Mouse (Mus musculus) lung, postnatal 0 days (tissue): ENCODE data around the gene B3gnt6. TPM values are rescaled to one million over a fixed set of nuclear protein-coding genes. Genes with fewer than 3 reads are reported as not detected.

Experiments
- ATAC-seq: fragments of 200-750 bp; cut with Nextera tagmentation; 2 replicates; pipeline ENCODE4 v1.8.0; 2017; ENCODE audit warnings: moderate library complexity
- DNase-seq: peaks from one replicate; pipeline ENCODE4 v3.0.0-alpha.2; 2016; ENCODE audit warnings: low spot score
- H3K27ac ChIP-seq: fragments of 300-500 bp; sonication (generic); 2 replicates; pipeline ENCODE4 v1.5.1; 2014; ENCODE audit warnings: antibody characterized with exemption, mild to moderate bottlenecking, low read length, mixed read lengths
- H3K27me3 ChIP-seq: fragments of 300-500 bp; sonication (generic); replicated peaks from 2 replicates; pipeline ENCODE4 v1.6.1; 2014; ENCODE audit warnings: low read length, mixed read lengths; ENCODE audit not compliant: insufficient read depth
- H3K36me3 ChIP-seq: fragments of 300-500 bp; sonication (generic); 2 replicates; pipeline ENCODE4 v1.6.1; 2014; ENCODE audit warnings: low read length, mixed read lengths; ENCODE audit not compliant: insufficient read depth
- H3K4me1 ChIP-seq: fragments of 300-500 bp; sonication (generic); 2 replicates; pipeline ENCODE4 v1.6.1; 2014; ENCODE audit warnings: antibody characterized with exemption, low read depth, low read length, mixed read lengths; ENCODE audit not compliant: insufficient read depth
- H3K4me2 ChIP-seq: fragments of 300-500 bp; sonication (generic); replicated peaks from 2 replicates; pipeline ENCODE4 v1.6.1; 2014; ENCODE audit warnings: low read depth, mild to moderate bottlenecking, low read length, moderate library complexity, mixed read lengths
- H3K4me3 ChIP-seq: fragments of 300-500 bp; sonication (generic); 2 replicates; pipeline ENCODE4 v1.5.1; 2014; ENCODE audit warnings: low read depth, low read length
- H3K9ac ChIP-seq: fragments of 300-500 bp; sonication (generic); replicated peaks from 2 replicates; pipeline ENCODE4 v1.6.1; 2014; ENCODE audit warnings: low read depth, mild to moderate bottlenecking
- H3K9me3 ChIP-seq: fragments of 300-500 bp; sonication (generic); 2 replicates; pipeline ENCODE4 v1.6.1; 2016; ENCODE audit warnings: low read length, mixed read lengths
- CTCF ChIP-seq: IDR thresholded peaks from 2 replicates; pipeline ENCODE4 v1.5.1; 2016; ENCODE audit warnings: antibody characterized with exemption, mild to moderate bottlenecking
- EP300 ChIP-seq: IDR thresholded peaks from 2 replicates; pipeline ENCODE4 v1.6.1; 2016; ENCODE audit warnings: antibody characterized with exemption, mild to moderate bottlenecking, control low read depth
- WGBS: fragments of 180-500 bp; shearing (Covaris S2); extraction: QIAGEN DNeasy Blood & Tissue Kit; methylation state at CpG from one replicate; pipeline ENCODE4 v1.1.7; 2014; 5-methylcytosine and 5-hydroxymethylcytosine counted together
- polyA plus RNA-seq: library from polyadenylated mRNA; unstranded; fragments of >200 nt; fragmentation: Nextera tagmentation; extraction: Ambion mirVana; gene quantifications from 2 replicates; pipeline ENCODE4 v1.2.1, GENCODE M21; 2015

B3gnt6 gene
- polyA plus RNA-seq, 1 experiment from 2014 or later, result 0.23 TPM

GRCm38 (mm10) chr7:98178560-98179231 lies 20.6 kb downstream of the B3gnt6 start:
- H3K4me1 ChIP-seq, result peaks cover 8% of the 10 kb centered on the region
- no peaks in the 10 kb centered on the region for H3K27me3 ChIP-seq
- H3K4me2 ChIP-seq, result peak overlapping the region; percentile 88
- DNase-seq (no peak), ATAC-seq (peak; percentile 16)
- TF ChIP-seq EP300 (no peak), CTCF (no peak)
- H3K9ac ChIP-seq, result peak overlapping the region; percentile 46; the same call in 1 of the 2 replicates
- H3K9me3 ChIP-seq, result no peaks in the 10 kb centered on the region
- peak overlapping the region; percentile 79 for H3K4me3 ChIP-seq
- no peaks in the 10 kb centered on the region for H3K36me3 ChIP-seq
- WGBS, result 71% methylated on average over 5 of the region's 5 CpGs
- H3K27ac ChIP-seq, result peak overlapping the region; percentile 61

- TF ChIP-seq CTCF (peak; percentile 82), EP300 (no peak)
- no peaks in the 10 kb centered on the region for H3K36me3 ChIP-seq
- peak within 1 kb of the TSS; percentile 88 for H3K4me2 ChIP-seq
- H3K9me3 ChIP-seq, result no peaks in the 10 kb centered on the region
- peak within 1 kb of the TSS; percentile 61 for H3K27ac ChIP-seq
- no peaks in the 10 kb centered on the region for H3K27me3 ChIP-seq
- 1% methylated on average over 33 of the region's 44 CpGs for WGBS
- peaks cover 8% of the 10 kb centered on the region for H3K4me1 ChIP-seq
- peak within 1 kb of the TSS; percentile 79 for H3K4me3 ChIP-seq
- peak within 1 kb of the TSS; percentile 48 for H3K9ac ChIP-seq
- peak; percentile 93 for ATAC-seq
- peak; percentile 84 for DNase-seq
Measured at GRCm38 (mm10) chr7:98177929-98178559, 21.2 kb downstream of the B3gnt6 start, which contains the start of gene Capn5. TSS of gene Capn5 (minus strand) at chr7:98178274.

- TF ChIP-seq EP300, result no peak
- TF ChIP-seq CTCF, result no peak
- ATAC-seq (no peak), DNase-seq (no peak)
- Histone ChIP-seq H3K27me3 (no peaks in the 10 kb centered on the region), H3K36me3 (no peaks in the 10 kb centered on the region), H3K4me3 (peak overlapping the region; percentile 79), H3K9me3 (no peaks in the 10 kb centered on the region), H3K9ac (peak overlapping the region; percentile 48), H3K4me2 (peak overlapping the region; percentile 88), H3K4me1 (peaks cover 8% of the 10 kb centered on the region), H3K27ac (no peak overlapping the region)
- 4% methylated on average over 6 of the region's 9 CpGs for WGBS
Measured at GRCm38 (mm10) chr7:98177566-98177928, 21.7 kb downstream of the B3gnt6 start.

GRCm38 (mm10) chr7:98177071-98177485 lies 22.2 kb downstream of the B3gnt6 start:
- no peak overlapping the region for H3K4me3 ChIP-seq
- H3K9ac ChIP-seq, result no peak overlapping the region
- DNase-seq (no peak), ATAC-seq (no peak)
- peaks cover 8% of the 10 kb centered on the region for H3K4me1 ChIP-seq
- no peak overlapping the region for H3K27ac ChIP-seq
- H3K27me3 ChIP-seq, result no peaks in the 10 kb centered on the region
- 53% methylated on average over 2 of the region's 2 CpGs for WGBS
- no peaks in the 10 kb centered on the region for H3K36me3 ChIP-seq
- TF ChIP-seq CTCF (no peak), EP300 (no peak)
- H3K9me3 ChIP-seq, result no peaks in the 10 kb centered on the region
- H3K4me2 ChIP-seq, result peak overlapping the region; percentile 88; the same call in 1 of the 2 replicates

DNA sequence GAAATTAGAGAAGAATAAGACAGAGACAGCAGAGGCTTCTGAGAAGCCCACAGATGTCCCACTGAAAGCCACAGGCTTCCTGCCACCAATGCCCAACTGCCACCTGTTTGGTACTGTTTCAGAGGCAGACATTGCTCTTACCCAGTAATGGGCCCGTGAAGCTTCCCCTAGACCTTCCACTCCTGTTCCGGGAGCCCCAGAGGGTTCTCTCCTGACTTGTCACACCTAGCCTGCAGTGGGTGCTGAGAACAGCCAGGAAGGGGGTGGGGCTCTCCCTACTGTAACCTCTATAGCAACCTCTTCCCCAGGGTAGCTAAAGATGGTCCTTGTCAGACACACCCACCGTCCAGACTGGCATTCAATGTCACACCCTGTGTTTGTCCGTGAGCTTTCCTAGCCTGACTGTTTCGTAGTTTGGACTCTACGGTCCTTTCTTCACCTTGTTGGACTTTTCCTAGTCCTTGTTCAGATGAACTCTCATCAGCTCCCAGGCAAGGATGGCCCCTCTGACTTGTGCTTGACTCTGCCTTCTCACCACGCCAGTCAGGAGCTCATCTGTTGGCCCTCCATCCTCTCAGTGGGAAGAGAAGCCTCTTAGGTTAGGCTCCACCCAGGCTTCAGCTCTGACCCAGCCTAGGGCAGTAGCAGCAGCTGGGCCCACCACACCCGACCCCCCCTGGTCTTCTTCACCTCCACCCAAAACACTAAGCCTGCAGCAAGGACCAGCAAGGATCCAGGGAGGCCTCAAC lies 22.8 kb downstream of the B3gnt6 start:
- Histone ChIP-seq H3K27ac (no peak overlapping the region), H3K36me3 (no peaks in the 10 kb centered on the region), H3K27me3 (no peaks in the 10 kb centered on the region), H3K9me3 (no peaks in the 10 kb centered on the region), H3K9ac (no peak overlapping the region), H3K4me1 (peaks cover 8% of the 10 kb centered on the region), H3K4me2 (no peak overlapping the region; the same call in 1 of the 2 replicates), H3K4me3 (no peak overlapping the region)
- no peak for DNase-seq
- no peak for ATAC-seq
- TF ChIP-seq CTCF, result no peak
- TF ChIP-seq EP300, result no peak
- 47% methylated on average over 8 of the region's 8 CpGs for WGBS
